8 mouse cellular contexts compared by ENCODE assay signal in the genomic region with DNA sequence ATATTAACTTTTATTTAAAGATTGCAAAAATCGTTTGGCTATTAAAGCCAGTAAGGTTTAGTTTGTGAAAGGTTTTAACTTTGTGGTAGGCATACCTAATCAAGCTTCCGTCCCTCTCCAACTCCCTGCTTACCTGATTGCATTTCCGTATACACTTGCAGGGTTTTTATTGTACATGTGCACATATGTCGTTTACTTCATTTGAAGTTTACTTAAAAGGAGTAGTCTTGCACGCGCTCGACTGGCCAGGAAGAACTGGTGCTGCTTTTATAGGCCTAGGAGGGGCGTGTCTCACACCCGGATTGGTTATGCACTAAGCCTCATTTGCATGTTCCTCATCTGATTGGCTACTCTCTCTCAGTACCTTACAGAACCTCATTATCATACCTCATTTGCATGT.
DNase-seq lines count a peak whose midpoint lies in the region; ATAC-seq and TF ChIP-seq lines count a peak whose summit lies in the region.
"Not testable (repeated sequence)": the region's sequence is repeated elsewhere in the genome, so short reads cannot be mapped to it uniquely, and the experiment has no call there.

No protein-coding gene starts in this region.

- ATAC-seq in liver, postnatal 0 days: not testable (repeated sequence)

- peak overlapping the region; percentile 73 for H3K27ac ChIP-seq in MEL (ENCODE audit: control insufficient read depth, low read depth, low read length)
- H3K27ac ChIP-seq in liver, postnatal 0 days (ENCODE audit: low read depth): not testable (repeated sequence)

- peak overlapping the region in 1 of 2 experiments; percentile 60; a peak in 1 of 4 replicates for H3K4me3 ChIP-seq in MEL (ENCODE audit: control insufficient read depth in 1 of 2, insufficient read depth in 1 of 2, low read depth in 2 of 2, low read length in 2 of 2)
- H3K4me3 ChIP-seq in liver, postnatal 0 days (ENCODE audit: low read depth, low read length): not testable (repeated sequence)

- DNase-seq in 416B (ENCODE audit: low read depth) (peak; percentile 40), MEL (ENCODE audit: low read depth, low spot score) (peak; percentile 97), R1 (ENCODE audit: low read depth, low spot score) (peak; percentile 64), liver (peak; percentile 18)
- DNase-seq in brain, embryonic 14.5 days (ENCODE audit: low read depth): peak; percentile 13
- DNase-seq in kidney, adult 9 months: peak; percentile 14
- peak; percentile 20 for DNase-seq in liver, postnatal 0 days
- peak; percentile 22 for DNase-seq in retina, postnatal 1 day

- TF ChIP-seq EP300 in MEL (IDR thresholded peaks at IDR 0.05; ENCODE audit: low read depth in 1 of 2, low read length in 2 of 2); liver, postnatal 0 days (IDR thresholded peaks at IDR 0.05; ENCODE audit: low read depth): not testable (repeated sequence)

- TF ChIP-seq RAD21 in MEL (IDR thresholded peaks at IDR 0.05; ENCODE audit: low read depth, low read length): not testable (repeated sequence)

- TF ChIP-seq CTCF in MEL (IDR thresholded peaks at IDR 0.05 in 2 of 3, conservative IDR thresholded peaks at IDR 0.05 in 1 of 3; ENCODE audit: control insufficient read depth in 1 of 3, insufficient read depth in 1 of 3, low read depth in 2 of 3, low read length in 3 of 3, poor library complexity in 1 of 3, severe bottlenecking in 1 of 3); brain, embryonic 14.5 days (IDR thresholded peaks at IDR 0.05; ENCODE audit: borderline replicate concordance, extremely low read depth, insufficient read depth, insufficient read length); liver, postnatal 0 days (IDR thresholded peaks at IDR 0.05; ENCODE audit: low read depth): not testable (repeated sequence)

- not testable (repeated sequence) for H3K79me2 ChIP-seq in MEL (ENCODE audit: control insufficient read depth, insufficient read depth, low read length, poor library complexity)

- TF ChIP-seq POLR2A in MEL (IDR thresholded peaks at IDR 0.05; ENCODE audit: control insufficient read depth in 1 of 2, insufficient read depth in 1 of 2, low read depth in 1 of 2, low read length in 2 of 2, poor library complexity in 1 of 2): peak; percentile 77 to 94
- TF ChIP-seq POLR2A in brain, embryonic 14.5 days (IDR thresholded peaks at IDR 0.05; ENCODE audit: borderline replicate concordance, extremely low read depth, insufficient read depth, insufficient read length, poor library complexity, severe bottlenecking): not testable (repeated sequence)

- not testable (repeated sequence) for H3K4me2 ChIP-seq in liver, postnatal 0 days (ENCODE audit: low read depth, low read length)

- peak overlapping the region; percentile 29 for H3K9ac ChIP-seq in MEL (ENCODE audit: control insufficient read depth, low read depth, low read length, poor library complexity, severe bottlenecking)
- H3K9ac ChIP-seq in liver, postnatal 0 days (replicated peaks): not testable (repeated sequence)

- H3K27me3 ChIP-seq in MEL (ENCODE audit: control insufficient read depth in 1 of 2, insufficient read depth in 2 of 2, low read length in 2 of 2); liver, postnatal 0 days (ENCODE audit: insufficient read depth, low read length): not testable (repeated sequence)

- peaks cover 17 to 30% of the 10 kb centered on the region in 2 experiments for H3K4me1 ChIP-seq in MEL (ENCODE audit: control insufficient read depth in 1 of 2, insufficient read depth in 2 of 2, low read length in 2 of 2)
- not testable (repeated sequence) for H3K4me1 ChIP-seq in liver, postnatal 0 days (ENCODE audit: insufficient read depth)

- not testable (repeated sequence) for H3K9me3 ChIP-seq in MEL (replicated peaks; ENCODE audit: insufficient read depth, low read length); liver, postnatal 0 days (ENCODE audit: low read length)

- peaks cover 0 to 23% of the 10 kb centered on the region in 2 experiments; a peak in 2 of 4 replicates for H3K36me3 ChIP-seq in MEL (ENCODE audit: control insufficient read depth in 1 of 2, insufficient read depth in 2 of 2, low read length in 2 of 2)
- not testable (repeated sequence) for H3K36me3 ChIP-seq in liver, postnatal 0 days (replicated peaks; ENCODE audit: insufficient read depth, low read length)

- WGBS in liver, postnatal 0 days (ENCODE audit: insufficient replicate concordance): 87% methylated on average over 9 of the region's 9 CpGs

TF ChIP-seq in MEL, 35 proteins besides CTCF, POLR2A, EP300 and RAD21:
- TF ChIP-seq SIN3A (IDR thresholded peaks at IDR 0.05; ENCODE audit: low read length) (peak; percentile 95), TCF12 (IDR thresholded peaks at IDR 0.05; ENCODE audit: low read depth, low read length) (0 out of 2 replicates have a peak, but pooled peaks have one; percentile 32), MYC (IDR thresholded peaks at IDR 0.05; ENCODE audit: low read depth, low read length) (peak; percentile 84), TBP (IDR thresholded peaks at IDR 0.05; ENCODE audit: low read depth, low read length) (peak; percentile 98), NELFE (IDR thresholded peaks at IDR 0.05; ENCODE audit: low read depth, low read length) (peak; percentile 99), MAX (IDR thresholded peaks at IDR 0.05; ENCODE audit: low read length) (peak; percentile 40; the same call in 1 of the 2 replicates), MXI1 (IDR thresholded peaks at IDR 0.05; ENCODE audit: low read depth, low read length) (peak; percentile 94), ZMIZ1 (IDR thresholded peaks at IDR 0.05; ENCODE audit: low read depth, low read length) (peak; percentile 100), ETS1 (IDR thresholded peaks at IDR 0.05; ENCODE audit: low read depth, low read length) (peak; percentile 58; the same call in 1 of the 2 replicates), HCFC1 (IDR thresholded peaks at IDR 0.05; ENCODE audit: low read depth, low read length) (peak; percentile 74; the same call in 1 of the 2 replicates), POLR2AphosphoS2 (IDR thresholded peaks at IDR 0.05; ENCODE audit: low read length) (peak; percentile 99), ELF1 (IDR thresholded peaks at IDR 0.05; ENCODE audit: low read depth, low read length) (peak; percentile 68)

Comparison
In these comparisons a context has a peak if more than half of its experiments do, and no peak if none do; other contexts are left out.
1. DNase-seq: peak in every context shown above with its lines; median percentile 97 in MEL; 64 in R1; 40 in 416B; 22 in retina, postnatal 1 day; 20 in liver, postnatal 0 days; 18 in liver; 14 in kidney, adult 9 months; 13 in brain, embryonic 14.5 days.